Mouse (Mus musculus): ENCODE measurements around the gene Rarres2. TPM values are rescaled to one million over a fixed set of nuclear protein-coding genes. Genes with fewer than 3 reads are reported as not detected.
A peak's percentile ranks its signal among the peaks of the same experiment; 100 is the strongest.

The Rarres2 gene
- polyA plus RNA-seq, 1 experiment from 2014 or later, result 4.5 TPM

- peak within 1 kb of the TSS; percentile 52 for H3K4me3 ChIP-seq
- ATAC-seq (ENCODE audit: insufficient number of reproducible peaks, insufficient read depth, low FRiP score, low TSS enrichment, low read depth), result peak; percentile 80
- H3K9ac ChIP-seq, result peak within 1 kb of the TSS; percentile 80
- H3K4me2 ChIP-seq, result peak within 1 kb of the TSS; percentile 76
- WGBS, result under 1% methylated on average over 39 of the region's 39 CpGs
- H3K36me3 ChIP-seq, result peaks cover 8% of the 10 kb centered on the region; the same call in 1 of the 2 replicates
- peaks cover 13% of the 10 kb centered on the region for H3K4me1 ChIP-seq
- no peaks in the 10 kb centered on the region for H3K27me3 ChIP-seq
- H3K27ac ChIP-seq, result peak within 1 kb of the TSS; percentile 98
- no peaks in the 10 kb centered on the region for H3K9me3 ChIP-seq
These were observed 18.1 kb downstream of the Rarres2 start, which contains the start of gene Lrrc61 for GRCm38 (mm10) chr6:48554280-48555103. Lrrc61 (plus strand) TSS chr6:48554796.

GRCm38 (mm10) chr6:48553819-48554218, 18.8 kb downstream of the Rarres2 start:
- no peak for ATAC-seq (ENCODE audit: insufficient number of reproducible peaks, insufficient read depth, low FRiP score, low TSS enrichment, low read depth)

GRCm38 (mm10) chr6:48552918-48553317, 19.7 kb downstream of the Rarres2 start:
- Histone ChIP-seq H3K9me3 (no peaks in the 10 kb centered on the region), H3K4me3 (no peak overlapping the region), H3K9ac (no peak overlapping the region), H3K27ac (no peak overlapping the region), H3K36me3 (peaks cover 8% of the 10 kb centered on the region; the same call in 1 of the 2 replicates), H3K4me1 (peaks cover 13% of the 10 kb centered on the region), H3K27me3 (no peaks in the 10 kb centered on the region), H3K4me2 (no peak overlapping the region)
- WGBS, result 54% methylated on average over 4 of the region's 4 CpGs
- no peak for ATAC-seq (ENCODE audit: insufficient number of reproducible peaks, insufficient read depth, low FRiP score, low TSS enrichment, low read depth)

More at GRCm38 (mm10) chr6:48553819-48554218, 18.8 kb downstream of the Rarres2 start:
- Histone ChIP-seq H3K9me3 (no peaks in the 10 kb centered on the region), H3K27ac (peak overlapping the region; percentile 98), H3K9ac (peak overlapping the region; percentile 80), H3K27me3 (no peaks in the 10 kb centered on the region), H3K4me2 (peak overlapping the region; percentile 76), H3K4me1 (peaks cover 13% of the 10 kb centered on the region), H3K36me3 (peaks cover 8% of the 10 kb centered on the region; the same call in 1 of the 2 replicates), H3K4me3 (peak overlapping the region; percentile 52)
- WGBS, result 89% methylated on average over 4 of the region's 4 CpGs

- H3K9me3 ChIP-seq, result no peaks in the 10 kb centered on the region
- no peak overlapping the region for H3K4me3 ChIP-seq
- no peaks in the 10 kb centered on the region for H3K36me3 ChIP-seq
- H3K27ac ChIP-seq, result no peak overlapping the region
- no peak for ATAC-seq (ENCODE audit: insufficient number of reproducible peaks, insufficient read depth, low FRiP score, low TSS enrichment, low read depth)
- H3K27me3 ChIP-seq, result no peaks in the 10 kb centered on the region
- H3K9ac ChIP-seq, result no peak overlapping the region
- H3K4me1 ChIP-seq, result 0 out of 2 replicates have a peak, but pooled peaks cover 3% of the 10 kb centered on the region
- WGBS, result 88% methylated on average over 6 of the region's 6 CpGs
- no peak overlapping the region for H3K4me2 ChIP-seq
These were observed 24.3 kb downstream of the Rarres2 start for GRCm38 (mm10) chr6:48548314-48548713.

GRCm38 (mm10) chr6:48546858-48547257, 25.7 kb downstream of the Rarres2 start:
- H3K4me2 ChIP-seq, result no peak overlapping the region
- H3K4me3 ChIP-seq, result no peak overlapping the region
- no peaks in the 10 kb centered on the region for H3K27me3 ChIP-seq
- H3K9ac ChIP-seq, result no peak overlapping the region
- no peak for ATAC-seq (ENCODE audit: insufficient number of reproducible peaks, insufficient read depth, low FRiP score, low TSS enrichment, low read depth)
- no peak overlapping the region for H3K27ac ChIP-seq
- WGBS, result 41% methylated on average over 4 of the region's 4 CpGs
- peaks cover 11% of the 10 kb centered on the region for H3K4me1 ChIP-seq
- H3K36me3 ChIP-seq, result no peaks in the 10 kb centered on the region
- H3K9me3 ChIP-seq, result no peaks in the 10 kb centered on the region

- H3K27me3 ChIP-seq, result no peaks in the 10 kb centered on the region
- no peak overlapping the region for H3K4me2 ChIP-seq
- H3K9me3 ChIP-seq, result no peaks in the 10 kb centered on the region
- 69% methylated on average over 1 of the region's 1 CpGs for WGBS
- H3K4me3 ChIP-seq, result no peak overlapping the region
- no peak overlapping the region for H3K27ac ChIP-seq
- H3K36me3 ChIP-seq, result no peaks in the 10 kb centered on the region
- ATAC-seq (ENCODE audit: insufficient number of reproducible peaks, insufficient read depth, low FRiP score, low TSS enrichment, low read depth), result no peak
- H3K9ac ChIP-seq, result no peak overlapping the region
- peaks cover 17% of the 10 kb centered on the region for H3K4me1 ChIP-seq
These were observed 26.3 kb downstream of the Rarres2 start for GRCm38 (mm10) chr6:48546271-48546670.

- Histone ChIP-seq H3K9me3 (no peaks in the 10 kb centered on the region), H3K27me3 (no peaks in the 10 kb centered on the region), H3K4me3 (no peak overlapping the region), H3K27ac (no peak overlapping the region), H3K9ac (no peak overlapping the region), H3K4me1 (peaks cover 20% of the 10 kb centered on the region), H3K36me3 (no peaks in the 10 kb centered on the region), H3K4me2 (no peak overlapping the region)
- no peak for ATAC-seq (ENCODE audit: insufficient number of reproducible peaks, insufficient read depth, low FRiP score, low TSS enrichment, low read depth)
- 76% methylated on average over 5 of the region's 5 CpGs for WGBS
These were observed 27.3 kb downstream of the Rarres2 start for GRCm38 (mm10) chr6:48545251-48545650.

- Histone ChIP-seq H3K9me3 (no peaks in the 10 kb centered on the region), H3K4me2 (no peak overlapping the region), H3K4me1 (peaks cover 27% of the 10 kb centered on the region), H3K36me3 (no peaks in the 10 kb centered on the region), H3K27me3 (no peaks in the 10 kb centered on the region), H3K27ac (peak overlapping the region; percentile 48; the same call in 1 of the 2 replicates), H3K9ac (no peak overlapping the region), H3K4me3 (no peak overlapping the region)
- ATAC-seq (ENCODE audit: insufficient number of reproducible peaks, insufficient read depth, low FRiP score, low TSS enrichment, low read depth), result no peak
- 82% methylated on average over 3 of the region's 3 CpGs for WGBS
These were observed 30.0 kb downstream of the Rarres2 start for GRCm38 (mm10) chr6:48542631-48543030.

GRCm38 (mm10) chr6:48541560-48542450, 30.8 kb downstream of the Rarres2 start:
- Histone ChIP-seq H3K36me3 (no peaks in the 10 kb centered on the region), H3K27me3 (no peaks in the 10 kb centered on the region), H3K4me1 (peaks cover 33% of the 10 kb centered on the region), H3K9me3 (no peaks in the 10 kb centered on the region), H3K9ac (0 out of 2 replicates have a peak overlapping the region, but pooled peaks have one; percentile 27), H3K4me2 (no peak overlapping the region), H3K27ac (peak overlapping the region; percentile 48), H3K4me3 (no peak overlapping the region)
- 26% methylated on average over 7 of the region's 7 CpGs for WGBS
- no peak for ATAC-seq (ENCODE audit: insufficient number of reproducible peaks, insufficient read depth, low FRiP score, low TSS enrichment, low read depth)

- Histone ChIP-seq H3K36me3 (no peaks in the 10 kb centered on the region), H3K27ac (no peak overlapping the region), H3K9me3 (no peaks in the 10 kb centered on the region), H3K4me3 (no peak overlapping the region), H3K4me2 (no peak overlapping the region), H3K4me1 (peaks cover 34% of the 10 kb centered on the region), H3K9ac (no peak overlapping the region), H3K27me3 (no peaks in the 10 kb centered on the region)
- 65% methylated on average over 3 of the region's 3 CpGs for WGBS
- no peak for ATAC-seq (ENCODE audit: insufficient number of reproducible peaks, insufficient read depth, low FRiP score, low TSS enrichment, low read depth)
These were observed 31.9 kb downstream of the Rarres2 start for GRCm38 (mm10) chr6:48540721-48541120.

- peaks cover 34% of the 10 kb centered on the region for H3K4me1 ChIP-seq
- no peaks in the 10 kb centered on the region for H3K9me3 ChIP-seq
- H3K4me3 ChIP-seq, result no peak overlapping the region
- no peak for ATAC-seq (ENCODE audit: insufficient number of reproducible peaks, insufficient read depth, low FRiP score, low TSS enrichment, low read depth)
- no peak overlapping the region for H3K4me2 ChIP-seq
- no peaks in the 10 kb centered on the region for H3K27me3 ChIP-seq
- WGBS, result 61% methylated on average over 5 of the region's 5 CpGs
- no peaks in the 10 kb centered on the region for H3K36me3 ChIP-seq
- H3K27ac ChIP-seq, result no peak overlapping the region
- H3K9ac ChIP-seq, result no peak overlapping the region
These were observed 32.7 kb downstream of the Rarres2 start for GRCm38 (mm10) chr6:48539860-48540259.
